33 mouse cellular contexts compared by ENCODE assay signal in genomic region chr4:73542331-73542730, GRCm38 (mm10).
DNase-seq lines count a peak whose midpoint lies in the region; ATAC-seq lines count a peak whose summit lies in the region.
"Had no signal": no experiment of that assay in that cellular context is flagged by ENCODE, and none has a peak within 500 bp of the region (broad histone marks: within the 10 kb centered on the region; RNA-seq: fewer than 3 reads in every experiment).

No protein-coding gene starts in this region.

- DNase-seq in cerebellum, postnatal 10 days = peak; percentile 68 to 80
- no peak for DNase-seq in cerebellum, adult 18-20 months
- no peak for DNase-seq in hindbrain, embryonic 14.5 days (ENCODE audit: low spot score)
- DNase-seq in layer of hippocampus, postnatal 14 days (ENCODE audit: low spot score in 2 of 2) = peak; percentile 1
- DNase-seq in layer of hippocampus, postnatal 36 days = no peak
- peak; percentile 3 for DNase-seq in 3134 (ENCODE audit: extremely low read depth, insufficient read length, low spot score)
- no peak for DNase-seq in urinary bladder, postnatal 36 days (ENCODE audit: low spot score in 2 of 2)
- DNase-seq: adrenal gland, postnatal 10 days; adrenal gland, postnatal 36 days; B cell, adult 2 months; cerebellum, adult 11 months; cerebellum, adult 8-10 months; cerebellum, postnatal 36 days; embryo, embryonic 11 days; gastrocnemius, postnatal 10 days; gastrocnemius, postnatal 36 days; heart, adult 2 months; heart, postnatal 14 days; heart, postnatal 4 days had no signal

- WGBS in hindbrain, embryonic 16.5 days = 83% methylated on average over 5 of the region's 5 CpGs
- WGBS in hindbrain, embryonic 14.5 days = 87% methylated on average over 5 of the region's 5 CpGs

- no peaks in the 10 kb centered on the region for H3K27me3 ChIP-seq in hindbrain, embryonic 16.5 days (replicated peaks; ENCODE audit: control insufficient read depth, insufficient read depth, low read length)
- no peaks in the 10 kb centered on the region for H3K27me3 ChIP-seq in hindbrain, embryonic 14.5 days (ENCODE audit: control insufficient read depth, insufficient read depth, low read length)
- H3K27me3 ChIP-seq: CH12.LX; embryonic facial prominence, embryonic 13.5 days; forebrain, embryonic 12.5 days; forebrain, embryonic 15.5 days; heart, embryonic 13.5 days; hindbrain, embryonic 12.5 days; Patski had no signal

- H3K4me1 ChIP-seq in hindbrain, embryonic 16.5 days (ENCODE audit: control insufficient read depth, insufficient read depth, low read depth, low read length) = no peaks in the 10 kb centered on the region
- no peaks in the 10 kb centered on the region for H3K4me1 ChIP-seq in hindbrain, embryonic 14.5 days (replicated peaks; ENCODE audit: control insufficient read depth, insufficient read depth, low read length)
- H3K4me1 ChIP-seq: embryonic facial prominence, embryonic 10.5 days; embryonic facial prominence, embryonic 13.5 days; forebrain, embryonic 12.5 days; forebrain, embryonic 15.5 days; heart, embryonic 10.5 days; heart, embryonic 13.5 days; hindbrain, embryonic 12.5 days had no signal

- no peaks in the 10 kb centered on the region for H3K36me3 ChIP-seq in hindbrain, embryonic 16.5 days (ENCODE audit: control insufficient read depth, insufficient read depth, low read length)
- H3K36me3 ChIP-seq in hindbrain, embryonic 14.5 days (replicated peaks; ENCODE audit: control insufficient read depth, insufficient read depth) = no peaks in the 10 kb centered on the region
- H3K36me3 ChIP-seq: embryonic facial prominence, embryonic 10.5 days; embryonic facial prominence, embryonic 13.5 days; forebrain, embryonic 12.5 days; forebrain, embryonic 15.5 days; G1E; heart, embryonic 10.5 days; heart, embryonic 13.5 days; hindbrain, embryonic 12.5 days had no signal

- ATAC-seq in hindbrain, embryonic 16.5 days = peak; percentile 69
- ATAC-seq in hindbrain, embryonic 14.5 days (ENCODE audit: low FRiP score) = no peak
- ATAC-seq: forebrain, embryonic 15.5 days; inflammation-experienced regulatory T-cells, adult 6 months; intestine, embryonic 16.5 days; Patski had no signal

- no peak overlapping the region for H3K4me3 ChIP-seq in hindbrain, embryonic 16.5 days (ENCODE audit: low read length)
- no peak overlapping the region for H3K4me3 ChIP-seq in hindbrain, embryonic 14.5 days (replicated peaks; ENCODE audit: low read length)
- H3K4me3 ChIP-seq: embryonic facial prominence, embryonic 10.5 days; embryonic facial prominence, embryonic 13.5 days; erythroblast, embryonic 14.5 days; forebrain, embryonic 12.5 days; forebrain, embryonic 15.5 days; heart, adult 2 months; heart, embryonic 10.5 days; heart, embryonic 13.5 days; hindbrain, embryonic 12.5 days had no signal

- no peak overlapping the region for H3K27ac ChIP-seq in hindbrain, embryonic 16.5 days (ENCODE audit: low read depth, low read length)
- no peak overlapping the region for H3K27ac ChIP-seq in hindbrain, embryonic 14.5 days
- H3K27ac ChIP-seq: embryonic facial prominence, embryonic 10.5 days; embryonic facial prominence, embryonic 13.5 days; forebrain, embryonic 12.5 days; forebrain, embryonic 15.5 days; heart, adult 2 months; heart, embryonic 10.5 days; heart, embryonic 13.5 days; hindbrain, embryonic 12.5 days had no signal

- no peaks in the 10 kb centered on the region for H3K9me3 ChIP-seq in hindbrain, embryonic 16.5 days (ENCODE audit: control insufficient read depth, low read length)
- H3K9me3 ChIP-seq in hindbrain, embryonic 14.5 days (ENCODE audit: control insufficient read depth, low read length) = no peaks in the 10 kb centered on the region
- H3K9me3 ChIP-seq: forebrain, embryonic 15.5 days had no signal

- no peak overlapping the region for H3K4me2 ChIP-seq in hindbrain, embryonic 16.5 days (ENCODE audit: low read length)
- H3K4me2 ChIP-seq in hindbrain, embryonic 14.5 days (replicated peaks) = no peak overlapping the region
- H3K4me2 ChIP-seq: embryonic facial prominence, embryonic 13.5 days; forebrain, embryonic 12.5 days; forebrain, embryonic 15.5 days; heart, embryonic 13.5 days; hindbrain, embryonic 12.5 days had no signal

- no peak overlapping the region for H3K9ac ChIP-seq in hindbrain, embryonic 16.5 days (ENCODE audit: low read depth, low read length)
- no peak overlapping the region for H3K9ac ChIP-seq in hindbrain, embryonic 14.5 days
- H3K9ac ChIP-seq: embryonic facial prominence, embryonic 13.5 days; forebrain, embryonic 12.5 days; forebrain, embryonic 15.5 days; heart, embryonic 13.5 days; hindbrain, embryonic 12.5 days had no signal

Comparison
In these comparisons a context has a peak if more than half of its experiments do, and no peak if none do; other contexts are left out.
1. DNase-seq: peak in cerebellum, postnatal 10 days (2 of 2), layer of hippocampus, postnatal 14 days (2 of 2) and 3134 (single experiment); none in cerebellum, adult 18-20 months (0 of 2), hindbrain, embryonic 14.5 days (single experiment), layer of hippocampus, postnatal 36 days (0 of 2) and urinary bladder, postnatal 36 days (0 of 2).